Mouse (Mus musculus) spleen, adult 2 months (tissue): ENCODE results near the gene Hsd3b5.

Source experiments
- CTCF ChIP-seq: fragments of 200-500 bp; IDR thresholded peaks from 2 replicates; pipeline ENCODE4 v1.5.1; 2011; ENCODE audit warnings: mild to moderate bottlenecking, inconsistent platforms; ENCODE audit not compliant: insufficient read depth, insufficient read length, insufficient replicate concordance; ENCODE audit errors: extremely low read depth
- POLR2A ChIP-seq: fragments of 200-500 bp; IDR thresholded peaks from 2 replicates; pipeline ENCODE4 v1.6.1; 2011; ENCODE audit warnings: low read depth, low read length, inconsistent platforms

- TF ChIP-seq POLR2A (no peak), CTCF (no peak)
Measured at GRCm38 (mm10) chr3:98613963-98614362, 16.1 kb downstream of the Hsd3b5 start.
